Mouse (Mus musculus) heart, postnatal 0 days (tissue): Measurements from ENCODE around the gene Ccdc102a. TPM values are rescaled to one million over a fixed set of nuclear protein-coding genes. Genes with fewer than 3 reads are reported as not detected.

Experiments used
- ATAC-seq: fragments of 200-750 bp; cut with Nextera tagmentation; 2 replicates; pipeline ENCODE4 v1.8.0; 2017; ENCODE audit warnings: low read depth, moderate number of reproducible peaks, moderate library complexity; ENCODE audit not compliant: insufficient read depth
- DNase-seq: peaks from one replicate; pipeline ENCODE4 v3.0.0-alpha.2; 2016; ENCODE audit warnings: low spot score
- H3K27ac ChIP-seq: fragments of 300-500 bp; sonication (generic); 2 replicates; pipeline ENCODE4 v1.5.1; 2014; ENCODE audit warnings: low read depth, mild to moderate bottlenecking
- H3K27me3 ChIP-seq: fragments of 300-500 bp; sonication (generic); 2 replicates; pipeline ENCODE4 v1.6.1; 2014; ENCODE audit warnings: low read length, mixed read lengths; ENCODE audit not compliant: control insufficient read depth, insufficient read depth
- H3K36me3 ChIP-seq: fragments of 300-500 bp; sonication (generic); replicated peaks from 2 replicates; pipeline ENCODE4 v1.6.1; 2014; ENCODE audit warnings: low read length, mixed read lengths; ENCODE audit not compliant: control insufficient read depth, insufficient read depth
- H3K4me1 ChIP-seq: fragments of 300-500 bp; sonication (generic); 2 replicates; pipeline ENCODE4 v1.6.1; 2014; ENCODE audit warnings: antibody characterized with exemption; ENCODE audit not compliant: control insufficient read depth, insufficient read depth
- H3K4me2 ChIP-seq: fragments of 300-500 bp; sonication (generic); 2 replicates; pipeline ENCODE4 v1.6.1; 2014; ENCODE audit warnings: low read depth, mild to moderate bottlenecking, low read length, moderate library complexity
- H3K4me3 ChIP-seq: fragments of 300-500 bp; sonication (generic); 2 replicates; pipeline ENCODE4 v1.5.1; 2014; ENCODE audit warnings: low read depth, low read length
- H3K9ac ChIP-seq: fragments of 300-500 bp; sonication (generic); replicated peaks from 2 replicates; pipeline ENCODE4 v1.6.1; 2014; ENCODE audit warnings: low read depth, low read length, mixed read lengths
- H3K9me3 ChIP-seq: fragments of 300-500 bp; sonication (generic); replicated peaks from 2 replicates; pipeline ENCODE4 v1.6.1; 2016; ENCODE audit warnings: low read length; ENCODE audit not compliant: control insufficient read depth
- CTCF ChIP-seq: IDR thresholded peaks from 2 replicates; pipeline ENCODE4 v1.5.1; 2016; ENCODE audit warnings: antibody characterized with exemption, control low read depth, low read depth
- EP300 ChIP-seq: IDR thresholded peaks from 2 replicates; pipeline ENCODE4 v1.6.1; 2016; ENCODE audit warnings: antibody characterized with exemption, low read depth
- WGBS: fragments of 180-500 bp; shearing (Covaris S2); extraction: QIAGEN DNeasy Blood & Tissue Kit; methylation state at CpG from one replicate; pipeline ENCODE4 v1.1.7; 2014; 5-methylcytosine and 5-hydroxymethylcytosine counted together
- polyA plus RNA-seq: library from polyadenylated mRNA; unstranded; fragments of >200 nt; fragmentation: Nextera tagmentation; extraction: Ambion mirVana; gene quantifications from 2 replicates; pipeline ENCODE4 v1.2.1, GENCODE M21; 2015
- total RNA-seq: library from RNA; depleted of rRNA; stranded (reverse); fragments of >200 nt; gene quantifications from 2 replicates; pipeline ENCODE4 v1.2.3, GENCODE M21; 2014; ENCODE audit warnings: low replicate concordance

Gene Ccdc102a
- total and polyA plus RNA-seq, 2 experiments from 2014 or later, result 10.1 to 12.4 TPM

GRCm38 (mm10) chr8:94903709-94904108 is 14.2 kb downstream of the Ccdc102a start:
- Histone ChIP-seq H3K4me1 (peaks cover 43% of the 10 kb centered on the region), H3K36me3 (peaks cover 41% of the 10 kb centered on the region), H3K27ac (no peak overlapping the region), H3K9me3 (no peaks in the 10 kb centered on the region), H3K9ac (no peak overlapping the region), H3K4me2 (no peak overlapping the region), H3K4me3 (no peak overlapping the region), H3K27me3 (no peaks in the 10 kb centered on the region)
- 76% methylated on average over 12 of the region's 12 CpGs for WGBS
- no peak for DNase-seq
- ATAC-seq, result no peak
- TF ChIP-seq EP300, result no peak
- no peak for TF ChIP-seq CTCF

- Histone ChIP-seq H3K9me3 (no peaks in the 10 kb centered on the region), H3K4me2 (peak overlapping the region; percentile 34)
- ATAC-seq, result peak; percentile 39; the same call in 1 of the 2 replicates
Observed at GRCm38 (mm10) chr8:94901031-94901430, 16.9 kb downstream of the Ccdc102a start.

GRCm38 (mm10) chr8:94900617-94901016 is 17.3 kb downstream of the Ccdc102a start:
- H3K27ac ChIP-seq, result peak overlapping the region; percentile 88
- peaks cover 43% of the 10 kb centered on the region for H3K4me1 ChIP-seq
- H3K9ac ChIP-seq, result no peak overlapping the region
- WGBS, result 6% methylated on average over 6 of the region's 6 CpGs
- H3K4me2 ChIP-seq, result peak overlapping the region; percentile 34
- H3K9me3 ChIP-seq, result no peaks in the 10 kb centered on the region
- H3K4me3 ChIP-seq, result no peak overlapping the region
- TF ChIP-seq CTCF (no peak), EP300 (no peak)
- H3K36me3 ChIP-seq, result peaks cover 17% of the 10 kb centered on the region
- DNase-seq (peak; percentile 72), ATAC-seq (peak; percentile 38)
- no peaks in the 10 kb centered on the region for H3K27me3 ChIP-seq

More at GRCm38 (mm10) chr8:94901031-94901430, 16.9 kb downstream of the Ccdc102a start:
- no peak overlapping the region for H3K9ac ChIP-seq
- TF ChIP-seq EP300 (no peak), CTCF (no peak)
- H3K4me3 ChIP-seq, result no peak overlapping the region
- DNase-seq, result no peak
- H3K36me3 ChIP-seq, result peaks cover 21% of the 10 kb centered on the region
- H3K4me1 ChIP-seq, result peaks cover 44% of the 10 kb centered on the region
- peak overlapping the region; percentile 88 for H3K27ac ChIP-seq
- no peaks in the 10 kb centered on the region for H3K27me3 ChIP-seq
- 12% methylated on average over 5 of the region's 5 CpGs for WGBS

GRCm38 (mm10) chr8:94899262-94899661 is 18.6 kb downstream of the Ccdc102a start:
- H3K9ac ChIP-seq, result no peak overlapping the region
- no peak overlapping the region for H3K4me3 ChIP-seq
- H3K9me3 ChIP-seq, result no peaks in the 10 kb centered on the region
- WGBS, result 23% methylated on average over 11 of the region's 11 CpGs
- no peak for ATAC-seq
- no peak for DNase-seq
- peaks cover 31% of the 10 kb centered on the region for H3K4me1 ChIP-seq
- TF ChIP-seq EP300 (no peak), CTCF (no peak)
- H3K4me2 ChIP-seq, result peak overlapping the region; percentile 38
- no peaks in the 10 kb centered on the region for H3K27me3 ChIP-seq
- peaks cover 16% of the 10 kb centered on the region for H3K36me3 ChIP-seq
- H3K27ac ChIP-seq, result no peak overlapping the region

- ATAC-seq (no peak; the same call in 1 of the 2 replicates), DNase-seq (no peak)
- TF ChIP-seq CTCF, result no peak
- 0 out of 2 replicates have a peak, but pooled peaks have one; percentile 22 for TF ChIP-seq EP300
- H3K4me3 ChIP-seq, result no peak overlapping the region
- peak overlapping the region; percentile 15; the same call in 1 of the 2 replicates for H3K27ac ChIP-seq
- H3K9me3 ChIP-seq, result no peaks in the 10 kb centered on the region
- no peak overlapping the region for H3K4me2 ChIP-seq
- H3K27me3 ChIP-seq, result no peaks in the 10 kb centered on the region
- no peaks in the 10 kb centered on the region for H3K36me3 ChIP-seq
- H3K4me1 ChIP-seq, result no peaks in the 10 kb centered on the region
- H3K9ac ChIP-seq, result no peak overlapping the region
- WGBS, result 23% methylated on average over 2 of the region's 2 CpGs
Observed at GRCm38 (mm10) chr8:94892917-94893316, 25.0 kb downstream of the Ccdc102a start.

- Histone ChIP-seq H3K4me1 (no peaks in the 10 kb centered on the region), H3K9me3 (no peaks in the 10 kb centered on the region), H3K27ac (no peak overlapping the region), H3K4me3 (no peak overlapping the region), H3K36me3 (no peaks in the 10 kb centered on the region), H3K4me2 (peak overlapping the region; percentile 5), H3K9ac (no peak overlapping the region), H3K27me3 (no peaks in the 10 kb centered on the region)
- TF ChIP-seq CTCF, result no peak
- TF ChIP-seq EP300, result no peak
- WGBS, result 27% methylated on average over 14 of the region's 14 CpGs
- ATAC-seq, result no peak
- DNase-seq, result no peak
Observed at GRCm38 (mm10) chr8:94888383-94889036, 29.4 kb downstream of the Ccdc102a start.
